Mouse (Mus musculus) olfactory bulb, adult 2 months (tissue): ENCODE results near the gene Skp1a.

Source experiments
- CTCF ChIP-seq: fragments of 200-500 bp; IDR thresholded peaks from 2 replicates; pipeline ENCODE4 v1.5.1; 2012; ENCODE audit warnings: low read depth, mild to moderate bottlenecking, low read length, moderate library complexity; ENCODE audit not compliant: insufficient read depth
- POLR2A ChIP-seq: fragments of 200-500 bp; IDR thresholded peaks from 2 replicates; pipeline ENCODE4 v1.6.1; 2012; ENCODE audit warnings: mild to moderate bottlenecking, low read depth, low read length, moderate library complexity; ENCODE audit not compliant: insufficient read depth

- TF ChIP-seq POLR2A: no peak
- TF ChIP-seq CTCF: no peak
These were observed 29.1 kb downstream of the Skp1a start for GRCm38 (mm10) chr11:52260878-52261277.
